Mouse (Mus musculus) ES-E14 (cell line): ENCODE data around the gene Vmn1r13.
"Not testable (repeated sequence)": the region's sequence is repeated elsewhere in the genome, so short reads cannot be mapped to it uniquely, and the experiment has no call there.

Source experiments
- HCFC1 ChIP-seq: IDR thresholded peaks from 2 replicates; pipeline ENCODE4 v1.6.1; 2012; ENCODE audit warnings: low read length, inconsistent platforms, borderline replicate concordance; ENCODE audit not compliant: insufficient read depth
- MAFK ChIP-seq: IDR thresholded peaks from 2 replicates; pipeline ENCODE4 v1.6.1; 2014; ENCODE audit warnings: mild to moderate bottlenecking, low read depth, low read length, inconsistent platforms; ENCODE audit not compliant: insufficient read depth
- ZC3H11A ChIP-seq: IDR thresholded peaks from 2 replicates; pipeline ENCODE4 v1.6.1; 2012; ENCODE audit warnings: low read depth, mild to moderate bottlenecking, inconsistent platforms, low read length, borderline replicate concordance
- ZNF384 ChIP-seq: IDR thresholded peaks from 2 replicates; pipeline ENCODE4 v1.6.1; 2012; ENCODE audit warnings: low read depth, low read length, inconsistent platforms

DNA sequence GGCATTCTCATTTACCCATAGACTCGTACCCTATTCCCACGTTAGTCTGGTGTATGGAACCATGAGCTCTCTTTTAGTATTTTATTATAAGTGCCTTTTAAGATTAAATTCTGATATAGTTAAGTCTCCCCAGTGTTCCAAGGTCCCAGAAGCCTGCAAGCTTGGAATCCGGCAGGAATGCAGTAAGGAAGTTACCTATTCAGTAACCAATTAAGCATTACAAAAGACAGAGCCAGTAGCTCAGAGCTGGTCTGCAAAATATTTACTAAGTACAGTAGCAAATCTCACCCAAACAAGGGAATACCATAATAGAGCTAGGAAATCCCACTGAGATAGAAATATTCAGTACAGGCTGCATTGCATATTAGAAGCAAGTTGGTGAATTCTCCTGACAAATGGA is 13.1 kb upstream of the Vmn1r13 start:
- TF ChIP-seq HCFC1, MAFK, ZC3H11A, ZNF384: not testable (repeated sequence)
